Comparison of ENCODE assay signal across 8 mouse cellular contexts in genomic region chr14:34616821-34617220, GRCm38 (mm10). TPM values are rescaled to one million over a fixed set of nuclear protein-coding genes. Genes with fewer than 3 reads are reported as not detected.
DNase-seq lines count a peak whose midpoint lies in the region; ATAC-seq and TF ChIP-seq lines count a peak whose summit lies in the region.

No protein-coding gene starts in this region.

- TF ChIP-seq POLR2A in bone marrow macrophage, adult 2 months (IDR thresholded peaks at IDR 0.05; ENCODE audit: borderline replicate concordance, low read depth, low read length) = no peak

- no peak overlapping the region for H3ac ChIP-seq in C2C12 (ENCODE audit: control insufficient read depth, insufficient read length, low read depth)

- no peaks in the 10 kb centered on the region for H3K79me2 ChIP-seq in C2C12 (ENCODE audit: control insufficient read depth, insufficient read depth)

- no peak overlapping the region for H3K27ac ChIP-seq in bone marrow macrophage, adult 2 months (ENCODE audit: insufficient read depth, low read depth, low read length)
- no peak overlapping the region for H3K27ac ChIP-seq in heart, embryonic 11.5 days (ENCODE audit: low read depth, low read length)
- H3K27ac ChIP-seq in kidney, embryonic 15.5 days = no peak overlapping the region

- DNase-seq in liver = peak; percentile 91
- peak; percentile 70 to 75 for DNase-seq in spleen, postnatal 36 days (ENCODE audit: low spot score in 2 of 2)

- no peaks in the 10 kb centered on the region for H3K36me3 ChIP-seq in C2C12 (ENCODE audit: control insufficient read depth, insufficient read depth)
- H3K36me3 ChIP-seq in heart, embryonic 11.5 days (ENCODE audit: control insufficient read depth, insufficient read depth, low read length) = no peaks in the 10 kb centered on the region
- no peaks in the 10 kb centered on the region for H3K36me3 ChIP-seq in kidney, embryonic 15.5 days

- peak; percentile 87 for ATAC-seq in erythroblast, adult 5-6 weeks (replicated peaks; ENCODE audit: low FRiP score, poor library complexity, severe bottlenecking)
- ATAC-seq in heart, embryonic 11.5 days (replicated peaks; ENCODE audit: insufficient number of reproducible peaks, low FRiP score, low TSS enrichment) = peak; percentile 41; the same call in 1 of the 2 replicates
- peak; percentile 77 for ATAC-seq in kidney, embryonic 15.5 days (replicated peaks; ENCODE audit: low FRiP score)
- peak; percentile 66 for ATAC-seq in monocyte, adult 5-6 weeks (replicated peaks; ENCODE audit: insufficient number of reproducible peaks, low FRiP score, low TSS enrichment, poor library complexity, severe bottlenecking)

- 2% methylated on average over 8 of the region's 8 CpGs for WGBS in heart, embryonic 11.5 days (ENCODE audit: insufficient replicate concordance)
- 2% methylated on average over 8 of the region's 8 CpGs for WGBS in kidney, embryonic 15.5 days

- H3K79me3 ChIP-seq in C2C12 (ENCODE audit: low read depth) = no peaks in the 10 kb centered on the region

- no peaks in the 10 kb centered on the region for H3K4me1 ChIP-seq in bone marrow macrophage, adult 2 months (ENCODE audit: control insufficient read depth, insufficient read depth, low read length)
- H3K4me1 ChIP-seq in heart, embryonic 11.5 days (ENCODE audit: control insufficient read depth, insufficient read depth, low read length) = no peaks in the 10 kb centered on the region
- peaks cover 16% of the 10 kb centered on the region for H3K4me1 ChIP-seq in kidney, embryonic 15.5 days

- peaks cover 5% of the 10 kb centered on the region for H3K27me3 ChIP-seq in C2C12 (ENCODE audit: control insufficient read depth, insufficient read depth, insufficient read length)
- peaks cover 12% of the 10 kb centered on the region for H3K27me3 ChIP-seq in heart, embryonic 11.5 days (ENCODE audit: control insufficient read depth, insufficient read depth, low read length)
- peaks cover 48% of the 10 kb centered on the region for H3K27me3 ChIP-seq in kidney, embryonic 15.5 days

- H3K9ac ChIP-seq in heart, embryonic 11.5 days (ENCODE audit: low read depth, low read length) = no peak overlapping the region
- no peak overlapping the region for H3K9ac ChIP-seq in kidney, embryonic 15.5 days

- H3K9me3 ChIP-seq in heart, embryonic 11.5 days (replicated peaks; ENCODE audit: control insufficient read depth, low read length) = no peaks in the 10 kb centered on the region
- no peaks in the 10 kb centered on the region for H3K9me3 ChIP-seq in kidney, embryonic 15.5 days (replicated peaks)

- H3K4me2 ChIP-seq in heart, embryonic 11.5 days = no peak overlapping the region
- no peak overlapping the region for H3K4me2 ChIP-seq in kidney, embryonic 15.5 days

- no peak overlapping the region for H3K4me3 ChIP-seq in C2C12 (ENCODE audit: insufficient read depth, poor library complexity, severe bottlenecking)
- H3K4me3 ChIP-seq in bone marrow macrophage, adult 2 months (ENCODE audit: insufficient read depth, low read length) = no peak overlapping the region
- no peak overlapping the region for H3K4me3 ChIP-seq in heart, embryonic 11.5 days (ENCODE audit: low read depth, low read length)
- no peak overlapping the region for H3K4me3 ChIP-seq in kidney, embryonic 15.5 days (replicated peaks)

- peak; percentile 96 for TF ChIP-seq CTCF in C2C12 (IDR thresholded peaks at IDR 0.05; ENCODE audit: control insufficient read depth, insufficient read depth, insufficient read length)
- TF ChIP-seq CTCF in bone marrow macrophage, adult 2 months (IDR thresholded peaks at IDR 0.05; ENCODE audit: low read depth, low read length) = peak; percentile 97

TF ChIP-seq in C2C12, 6 proteins besides CTCF, POLR2A, EP300 and RAD21:
- no peak for TF ChIP-seq MAX (IDR thresholded peaks at IDR 0.05)

RNA-seq across cellular contexts. Expression of gene Opn4, which starts 16.9 kb away (rescaled TPM):
- not detected for polyA plus RNA-seq in C2C12 (2012; fragmentation: generic; extraction: Trizol)
- not detected in 2 replicates for polyA plus RNA-seq in bone marrow macrophage, adult 2 months (2012; ENCODE audit: insufficient read depth, insufficient read length, missing spikeins)
- total RNA-seq in erythroblast, adult 5-6 weeks (2015; ENCODE audit: low replicate concordance) = not detected in 2 replicates
- total RNA-seq in erythroblast, adult 5-6 weeks (2017; ENCODE audit: low replicate concordance) = not detected in 2 replicates
- 4.1 and 4.2 TPM in 2 replicates for polyA plus RNA-seq in heart, embryonic 11.5 days (2014; fragmentation: Nextera tagmentation; extraction: Ambion mirVana)
- 0.45 and 0.55 TPM in 2 replicates for polyA plus RNA-seq in kidney, embryonic 15.5 days (2015; fragmentation: Nextera tagmentation; extraction: Ambion mirVana)
- not detected in 3 replicates for total RNA-seq in monocyte, adult 5-6 weeks (2017)

RNA-seq across cellular contexts. Expression of gene Ldb3, which starts 28.3 kb away (rescaled TPM):
- 4.0 TPM for polyA plus RNA-seq in C2C12 (2012; fragmentation: generic; extraction: Trizol)
- not detected in 2 replicates for polyA plus RNA-seq in bone marrow macrophage, adult 2 months (2012; ENCODE audit: insufficient read depth, insufficient read length, missing spikeins)
- not detected in 2 replicates for total RNA-seq in erythroblast, adult 5-6 weeks (2015; ENCODE audit: low replicate concordance)
- total RNA-seq in erythroblast, adult 5-6 weeks (2017; ENCODE audit: low replicate concordance) = not detected in 2 replicates
- 221 and 225 TPM in 2 replicates for polyA plus RNA-seq in heart, embryonic 11.5 days (2014; fragmentation: Nextera tagmentation; extraction: Ambion mirVana)
- 3.7 and 7.1 TPM in 2 replicates for polyA plus RNA-seq in kidney, embryonic 15.5 days (2015; fragmentation: Nextera tagmentation; extraction: Ambion mirVana)
- total RNA-seq in monocyte, adult 5-6 weeks (2017) = not detected in 3 replicates

RNA-seq across cellular contexts. Expression of gene Wapl, which starts 56.9 kb away (rescaled TPM):
- 9.7 TPM for polyA plus RNA-seq in C2C12 (2012; fragmentation: generic; extraction: Trizol)
- 50.1 and 55.3 TPM in 2 replicates for polyA plus RNA-seq in bone marrow macrophage, adult 2 months (2012; ENCODE audit: insufficient read depth, insufficient read length, missing spikeins)
- 144 and 152 TPM in 2 replicates for total RNA-seq in erythroblast, adult 5-6 weeks (2015; ENCODE audit: low replicate concordance)
- 291 and 438 TPM in 2 replicates for total RNA-seq in erythroblast, adult 5-6 weeks (2017; ENCODE audit: low replicate concordance)
- polyA plus RNA-seq in heart, embryonic 11.5 days (2014; fragmentation: Nextera tagmentation; extraction: Ambion mirVana) = 22.2 and 23.7 TPM in 2 replicates
- 26.9 and 28.8 TPM in 2 replicates for polyA plus RNA-seq in kidney, embryonic 15.5 days (2015; fragmentation: Nextera tagmentation; extraction: Ambion mirVana)
- total RNA-seq in monocyte, adult 5-6 weeks (2017) = 153 to 163 TPM (median 159 TPM) in 3 replicates

Comparison
In these comparisons a context has a peak if more than half of its experiments do, and no peak if none do; other contexts are left out.
1. RNA of gene Ldb3, which starts 28.3 kb away (polyA plus RNA-seq): 221 to 225 TPM in heart, embryonic 11.5 days; 4.0 TPM in C2C12 (single experiment), 3.7 to 7.1 TPM in kidney, embryonic 15.5 days and not detected in bone marrow macrophage, adult 2 months; every median in the first group is over 10 times any median in the second.
2. Peak in every context shown above with its lines, with median percentiles within 50 percentile points of each other: ATAC-seq.